Mouse (Mus musculus) ES-Bruce4 (cell line): ENCODE measurements at regions not wholly inside any gene's neighbourhood (a gene's known extent, or its start where the extent isn't known, plus 50 kb on each side); places are given as distances from the start of the nearest gene placed in this dataset.

Experiments used
- CTCF ChIP-seq: IDR thresholded peaks from one replicate; pipeline ENCODE4 v1.8.1; 2011; ENCODE audit warnings: low read depth, low read length
- EP300 ChIP-seq: IDR thresholded peaks from 2 replicates; pipeline ENCODE4 v1.6.1; 2011; ENCODE audit warnings: low read depth, low read length; ENCODE audit not compliant: insufficient read depth
- POLR2A ChIP-seq: IDR thresholded peaks from one replicate; pipeline ENCODE4 v1.8.1; 2011; ENCODE audit warnings: low read length; ENCODE audit not compliant: insufficient read depth

GRCm38 (mm10) chr10:66812515-66813260 lies 283.2 kb upstream of the Jmjd1c start:
- TF ChIP-seq CTCF (no peak), POLR2A (no peak), EP300 (no peak)
